Mouse (Mus musculus) gastrocnemius, postnatal 10 days (tissue): ENCODE data around the gene Ppp6r3. TPM values are rescaled to one million over a fixed set of nuclear protein-coding genes. Genes with fewer than 3 reads are reported as not detected.

Experiments
- DNase-seq: peaks from one replicate; pipeline ENCODE4 v3.0.0; 2021; ENCODE audit warnings: mixed read lengths
- total RNA-seq, 2 experiments: library from RNA; stranded (reverse); gene quantifications; 2 replicates each; pipeline ENCODE4 v1.2.3; 2021

Gene Ppp6r3
- total RNA-seq, 2 experiments from 2014 or later = 58.2 to 68.7 TPM

- no peak for DNase-seq
Observed at GRCm38 (mm10) chr19:3431969-3432368, 143.6 kb downstream of the Ppp6r3 start.

- no peak for DNase-seq
Observed at GRCm38 (mm10) chr19:3431066-3431465, 144.5 kb downstream of the Ppp6r3 start.

GRCm38 (mm10) chr19:3429156-3429816 is 146.3 kb downstream of the Ppp6r3 start:
- no peak for DNase-seq

GRCm38 (mm10) chr19:3428057-3428830 is 147.3 kb downstream of the Ppp6r3 start:
- no peak for DNase-seq

- no peak for DNase-seq
Observed at GRCm38 (mm10) chr19:3424214-3424613, 151.3 kb downstream of the Ppp6r3 start.

- no peak for DNase-seq
Observed at GRCm38 (mm10) chr19:3422981-3423380, 152.6 kb downstream of the Ppp6r3 start.

GRCm38 (mm10) chr19:3422488-3422887 is 153.1 kb downstream of the Ppp6r3 start:
- DNase-seq = no peak

- DNase-seq = no peak
Observed at GRCm38 (mm10) chr19:3419251-3419650, 156.3 kb downstream of the Ppp6r3 start.

GRCm38 (mm10) chr19:3414268-3414733 is 161.2 kb downstream of the Ppp6r3 start, which contains the start of gene Gal:
Gene Gal, minus strand, starts transcription at chr19:3414544.
- peak; percentile 38 for DNase-seq

- no peak for DNase-seq
Observed at GRCm38 (mm10) chr19:3405531-3406281, 169.8 kb downstream of the Ppp6r3 start.

Other genes starting within 250 kb of the Ppp6r3 start
- gene Tesmin, start 186.9 kb downstream of the Ppp6r3 start, total RNA-seq = under 1 TPM; 0.68 to 0.77 TPM
- 1 to 10 TPM in 1 of 2 experiments, not detected in 1; 1.9 TPM for gene Gal, start 161.2 kb downstream of the Ppp6r3 start, total RNA-seq
- gene Lrp5, start 110.8 kb upstream of the Ppp6r3 start, total RNA-seq = 10 to 100 TPM; 40.7 to 44.1 TPM
- gene 1810055G02Rik, start 132.5 kb upstream of the Ppp6r3 start, total RNA-seq = 10 to 100 TPM; 19.5 to 26.6 TPM
- gene Kmt5b, start 191.7 kb upstream of the Ppp6r3 start, total RNA-seq = 10 to 100 TPM; 25.0 to 32.5 TPM